Mouse (Mus musculus) CH12.LX (cell line): Measurements from ENCODE around the gene Foxa3. TPM values are rescaled to one million over a fixed set of nuclear protein-coding genes. Genes with fewer than 3 reads are reported as not detected.

ENCODE experiments used
- DNase-seq: peaks from one replicate; pipeline ENCODE4 v3.0.0-alpha.2; 2013; ENCODE audit errors: extremely low read depth
- H3K27ac ChIP-seq: 2 replicates; pipeline ENCODE4 v1.5.1; 2012; ENCODE audit warnings: low read depth, mild to moderate bottlenecking, control low read depth, moderate library complexity; ENCODE audit not compliant: insufficient read depth
- H3K27me3 ChIP-seq: replicated peaks from 2 replicates; pipeline ENCODE3; 2012; ENCODE audit warnings: inconsistent platforms
- H3K36me3 ChIP-seq, 2 experiments: replicated peaks in 1 of 2; 2 replicates each; pipeline versions ENCODE3 to v1.6.1; 2012; ENCODE audit warnings: inconsistent platforms in 1 of 2, low read length in 1 of 2, mild to moderate bottlenecking in 1 of 2, mixed read lengths in 1 of 2, moderate library complexity in 1 of 2; ENCODE audit not compliant: control insufficient read depth in 1 of 2, insufficient read depth in 1 of 2
- H3K4me1 ChIP-seq, 2 experiments: 2 replicates each; pipeline ENCODE4 v1.6.1; 2012; ENCODE audit warnings: inconsistent platforms in 1 of 2, moderate library complexity in 1 of 2; ENCODE audit not compliant: insufficient read depth in 2 of 2, control insufficient read depth in 1 of 2
- H3K4me2 ChIP-seq: 2 replicates; pipeline ENCODE4 v1.6.1; 2012; ENCODE audit warnings: low read depth, mild to moderate bottlenecking, control low read depth; ENCODE audit not compliant: poor library complexity, insufficient read depth, severe bottlenecking
- H3K4me3 ChIP-seq, 3 experiments: fragments of 150-350 bp in 1 of 3; sonication (generic) in 1 of 3; replicated peaks in 1 of 3; 2 replicates each; pipeline versions ENCODE3 to v1.5.1; 2011 to 2012; ENCODE audit warnings: low read depth in 2 of 3, low read length in 2 of 3, mild to moderate bottlenecking in 2 of 3, moderate library complexity in 2 of 3, control low read depth in 1 of 3, improper control_type of control experiment in 1 of 3, inconsistent platforms in 1 of 3, mixed read lengths in 1 of 3; ENCODE audit not compliant: poor library complexity in 1 of 3
- H3K79me2 ChIP-seq: replicated peaks from 2 replicates; pipeline ENCODE4 v1.6.1; 2012; ENCODE audit warnings: mild to moderate bottlenecking, moderate library complexity; ENCODE audit not compliant: control insufficient read depth, poor library complexity, insufficient read depth, severe bottlenecking; ENCODE audit errors: extremely low read depth
- H3K9ac ChIP-seq: 2 replicates; pipeline ENCODE4 v1.6.1; 2012; ENCODE audit warnings: low read depth, mild to moderate bottlenecking, control low read depth, moderate library complexity; ENCODE audit not compliant: insufficient read depth
- H3K9me3 ChIP-seq: replicated peaks from 2 replicates; pipeline ENCODE3; 2012; ENCODE audit warnings: low read length, inconsistent platforms, mixed read lengths
- BHLHE40 ChIP-seq: IDR thresholded peaks from 2 replicates; pipeline ENCODE4 v1.6.1; 2011; ENCODE audit warnings: mild to moderate bottlenecking, low read depth, low read length, improper control_type of control experiment
- CHD1 ChIP-seq: IDR thresholded peaks from 2 replicates; pipeline ENCODE4 v1.6.1; 2012; ENCODE audit warnings: low read depth, low read length, improper control_type of control experiment, inconsistent platforms
- CTCF ChIP-seq, 2 experiments: IDR thresholded peaks in 1 of 2; conservative IDR thresholded peaks in 1 of 2; 2 replicates each; pipeline ENCODE4 v1.5.1; 2011 to 2012; ENCODE audit warnings: low read depth in 2 of 2, low read length in 2 of 2, improper control_type of control experiment in 1 of 2, inconsistent platforms in 1 of 2, mild to moderate bottlenecking in 1 of 2, moderate library complexity in 1 of 2
- E2F4 ChIP-seq: IDR thresholded peaks from 2 replicates; pipeline ENCODE4 v1.6.1; 2011; ENCODE audit warnings: low read depth, low read length, improper control_type of control experiment; ENCODE audit not compliant: insufficient replicate concordance
- ELF1 ChIP-seq: IDR thresholded peaks from 2 replicates; pipeline ENCODE4 v1.6.1; 2014; ENCODE audit warnings: low read depth, mild to moderate bottlenecking, inconsistent platforms, low read length, improper control_type of control experiment
- ETS1 ChIP-seq: conservative IDR thresholded peaks from 2 replicates; pipeline ENCODE4 v1.6.1; 2012; ENCODE audit warnings: low read depth, mild to moderate bottlenecking, inconsistent platforms, low read length, improper control_type of control experiment, moderate library complexity
- HCFC1 ChIP-seq: IDR thresholded peaks from 2 replicates; pipeline ENCODE4 v1.6.1; 2012; ENCODE audit warnings: low read depth, mild to moderate bottlenecking, inconsistent platforms, low read length, improper control_type of control experiment
- IRF4 ChIP-seq: IDR thresholded peaks from 2 replicates; pipeline ENCODE4 v1.6.1; 2014; ENCODE audit warnings: low read depth, mild to moderate bottlenecking, inconsistent platforms, low read length, improper control_type of control experiment
- JUN ChIP-seq: IDR thresholded peaks from 2 replicates; pipeline ENCODE4 v1.6.1; 2011; ENCODE audit warnings: low read depth, mild to moderate bottlenecking, low read length, improper control_type of control experiment, moderate library complexity; ENCODE audit not compliant: insufficient read depth
- JUND ChIP-seq: conservative IDR thresholded peaks from 2 replicates; pipeline ENCODE4 v1.6.1; 2011; ENCODE audit warnings: low read depth, low read length, improper control_type of control experiment
- MAZ ChIP-seq: IDR thresholded peaks from 2 replicates; pipeline ENCODE4 v1.6.1; 2012; ENCODE audit warnings: low read depth, mild to moderate bottlenecking, inconsistent platforms, low read length, improper control_type of control experiment, moderate library complexity
- MYC ChIP-seq: IDR thresholded peaks from 2 replicates; pipeline ENCODE4 v1.6.1; 2011; ENCODE audit warnings: low read depth, mild to moderate bottlenecking, improper control_type of control experiment, low read length
- NELFE ChIP-seq: IDR thresholded peaks from 2 replicates; pipeline ENCODE4 v1.6.1; 2011; ENCODE audit warnings: low read depth, low read length, improper control_type of control experiment
- POLR2AphosphoS2 ChIP-seq: IDR thresholded peaks from 2 replicates; pipeline ENCODE4 v1.6.1; 2011; ENCODE audit warnings: low read depth, low read length, improper control_type of control experiment
- RAD21 ChIP-seq: IDR thresholded peaks from 2 replicates; pipeline ENCODE4 v1.6.1; 2011; ENCODE audit warnings: low read depth, mild to moderate bottlenecking, low read length, improper control_type of control experiment, moderate library complexity
- RCOR1 ChIP-seq: conservative IDR thresholded peaks from 2 replicates; pipeline ENCODE4 v1.6.1; 2012; ENCODE audit warnings: low read depth, mild to moderate bottlenecking, inconsistent platforms, low read length, improper control_type of control experiment
- SIN3A ChIP-seq: IDR thresholded peaks from 2 replicates; pipeline ENCODE4 v1.6.1; 2012; ENCODE audit warnings: low read length, improper control_type of control experiment, inconsistent platforms
- SMC3 ChIP-seq: IDR thresholded peaks from 2 replicates; pipeline ENCODE4 v1.6.1; 2011; ENCODE audit warnings: low read depth, low read length, improper control_type of control experiment
- TBP ChIP-seq: conservative IDR thresholded peaks from 2 replicates; pipeline ENCODE4 v1.6.1; 2011; ENCODE audit warnings: low read depth, low read length, improper control_type of control experiment
- TCF12 ChIP-seq: IDR thresholded peaks from 2 replicates; pipeline ENCODE4 v1.6.1; 2014; ENCODE audit warnings: low read depth, mild to moderate bottlenecking, inconsistent platforms, low read length, improper control_type of control experiment
- UBTF ChIP-seq: IDR thresholded peaks from 2 replicates; pipeline ENCODE4 v1.6.1; 2012; ENCODE audit warnings: low read depth, mild to moderate bottlenecking, inconsistent platforms, low read length, improper control_type of control experiment, moderate library complexity
- USF2 ChIP-seq: conservative IDR thresholded peaks from 2 replicates; pipeline ENCODE4 v1.6.1; 2011; ENCODE audit warnings: low read depth, low read length, improper control_type of control experiment
- ZMIZ1 ChIP-seq: IDR thresholded peaks from 2 replicates; pipeline ENCODE4 v1.6.1; 2012; ENCODE audit warnings: low read depth, mild to moderate bottlenecking, inconsistent platforms, low read length, improper control_type of control experiment
- ZNF384 ChIP-seq: IDR thresholded peaks from 2 replicates; pipeline ENCODE4 v1.6.1; 2012; ENCODE audit warnings: low read depth, low read length, improper control_type of control experiment, inconsistent platforms
- dilution Hi-C: fragments of 300-500 bp; cut with MboI; formaldehyde crosslinking; loops from 2 replicates; pipeline ENCODE4 v1.14.3; 2020; ENCODE audit warnings: low sequenced_read_pairs; ENCODE audit not compliant: extremely low pct_unique_long_range_greater_than_20kb, extremely low pct_ligation_motif_present
- in situ Hi-C: fragments of 300-500 bp; cut with MboI; formaldehyde crosslinking; loops from 3 replicates; pipeline ENCODE4 v1.14.3; 2019; ENCODE audit warnings: low sequenced_read_pairs, low pct_ligation_motif_present, low pct_unique_long_range_greater_than_20kb, mixed read lengths
- polyA plus RNA-seq: library from polyadenylated mRNA; unstranded; fragments of >175 nt; gene quantifications from 2 replicates; pipeline ENCODE4 v1.2.1, GENCODE M21; 2012; ENCODE audit warnings: low read depth; ENCODE audit not compliant: insufficient read length
- total RNA-seq, 2 experiments: library from RNA; depleted of rRNA; stranded (reverse); fragments of 300-350 nt in 1 of 2; fragments of >200 nt in 1 of 2; gene quantifications; 2 replicates each; pipeline ENCODE4 v1.2.3; 2012 to 2014

Foxa3 gene
- total and polyA plus RNA-seq, 3 experiments, result 0.08 TPM; not detected in 2

DNA sequence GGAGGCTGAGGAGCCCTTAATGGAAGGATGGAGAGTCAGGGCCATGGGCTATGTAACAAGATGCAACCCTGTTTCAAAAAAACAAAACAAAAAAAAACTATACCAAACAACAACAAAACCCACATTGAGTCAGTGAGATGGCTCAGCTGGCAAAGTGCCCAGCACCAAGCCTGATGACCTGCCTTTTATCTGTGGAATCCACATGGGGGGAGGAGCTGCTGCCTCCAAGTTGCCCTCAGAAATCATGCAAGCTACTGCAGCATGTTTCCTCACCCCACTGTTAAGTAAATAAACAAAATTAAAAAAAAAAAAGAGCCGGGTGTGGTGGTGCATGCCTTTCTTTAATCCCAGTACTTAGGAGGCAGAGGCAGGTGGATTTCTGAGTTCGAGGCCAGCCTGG is 36.8 kb downstream of the Foxa3 start (continued):
- no peak for TF ChIP-seq RCOR1

DNA sequence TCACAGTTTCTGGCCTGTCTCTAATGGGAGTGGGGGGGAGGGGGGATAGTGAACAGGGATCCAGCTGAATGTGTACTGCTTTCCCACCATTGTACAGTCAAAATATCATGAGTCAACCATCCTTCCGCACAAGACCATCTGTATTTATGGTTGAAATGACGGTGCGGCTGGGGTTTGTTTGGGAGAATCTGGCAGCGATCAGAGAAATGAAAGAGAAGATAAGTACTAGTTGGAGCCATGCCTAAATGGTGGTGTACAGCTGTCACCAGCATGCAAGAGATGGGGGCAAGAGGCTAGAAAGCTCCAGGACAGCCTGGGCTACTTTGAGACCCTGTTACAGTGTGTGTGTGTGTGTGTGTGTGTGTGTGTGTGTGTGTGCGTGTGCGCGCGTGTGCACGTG is 45.0 kb downstream of the Foxa3 start:
- Histone ChIP-seq H3K9ac (no peak overlapping the region), H3K4me3 (no peak overlapping the region), H3K36me3 (no peaks in the 10 kb centered on the region), H3K4me2 (no peak overlapping the region), H3K79me2 (no peaks in the 10 kb centered on the region), H3K4me1 (no peaks in the 10 kb centered on the region), H3K27me3 (peaks cover 85% of the 10 kb centered on the region), H3K27ac (no peak overlapping the region), H3K9me3 (no peaks in the 10 kb centered on the region)
- dilution Hi-C loops (no loop called here), in situ Hi-C loops (loop anchor here (10.0 kb wide), 1 partner anchor 64 kb away; the partner anchor contains the start of gene Ccdc61)
- TF ChIP-seq CHD1 (no peak), POLR2AphosphoS2 (no peak), E2F4 (no peak), SMC3 (no peak), JUND (no peak), BHLHE40 (no peak), IRF4 (no peak), HCFC1 (no peak), MYC (no peak), ZMIZ1 (no peak), JUN (no peak), NELFE (no peak), RAD21 (no peak), TCF12 (no peak), ELF1 (no peak), UBTF (no peak)
- no peak for DNase-seq

DNA sequence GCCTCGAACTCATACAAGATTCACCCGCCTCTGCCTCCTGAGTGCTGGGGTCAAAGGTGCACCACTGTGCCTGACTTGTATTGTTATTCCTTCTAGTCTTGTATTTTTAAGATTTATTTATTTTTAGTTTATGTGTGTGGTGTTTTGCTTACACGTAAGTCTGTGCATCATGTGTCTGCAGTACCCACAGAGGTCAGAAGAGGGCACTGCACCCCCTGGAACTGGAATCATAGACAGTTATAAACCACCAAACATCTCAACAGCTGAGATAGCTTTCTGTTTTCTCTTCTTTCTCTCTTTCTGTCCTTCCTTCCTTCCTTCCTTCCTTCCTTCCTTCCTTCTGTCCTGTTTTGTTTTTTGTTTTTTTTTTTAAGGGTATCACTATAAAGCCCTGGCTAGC is 52.4 kb downstream of the Foxa3 start:
- H3K27me3 ChIP-seq, result peaks cover 77% of the 10 kb centered on the region
- DNase-seq, result peak; percentile 23
- in situ Hi-C loops, result loop anchor here (10.0 kb wide), 1 partner anchor 56 kb away; the partner anchor contains the start of gene Ccdc61

More for the DNA sequence above, 52.4 kb downstream of the Foxa3 start:
- dilution Hi-C loops, result no loop called here
- H3K4me2 ChIP-seq, result no peak overlapping the region
- H3K9ac ChIP-seq, result no peak overlapping the region
- H3K4me3 ChIP-seq, result no peak overlapping the region
- no peaks in the 10 kb centered on the region for H3K79me2 ChIP-seq
- peaks cover 0 to 4% of the 10 kb centered on the region in 2 experiments; a peak in 2 of 4 replicates for H3K4me1 ChIP-seq
- TF ChIP-seq RAD21, result peak; percentile 32
- no peak for TF ChIP-seq BHLHE40
- no peak for TF ChIP-seq CHD1
- no peak for TF ChIP-seq UBTF
- no peak for TF ChIP-seq MAZ
- TF ChIP-seq CTCF (conservative IDR thresholded peaks at IDR 0.05 in 1 of 2, IDR thresholded peaks at IDR 0.05 in 1 of 2; ENCODE audit: low read depth in 2 of 2, low read length in 2 of 2), result peak; percentile 17 to 45; a peak in 2 of 4 replicates
- no peak for TF ChIP-seq USF2
- TF ChIP-seq ZNF384, result no peak
- no peak for TF ChIP-seq ELF1
- no peak for TF ChIP-seq SIN3A
- TF ChIP-seq ETS1, result no peak
- TF ChIP-seq TBP, result no peak
- H3K9me3 ChIP-seq, result peaks cover 6% of the 10 kb centered on the region
- no peak overlapping the region for H3K27ac ChIP-seq
- H3K36me3 ChIP-seq, result no peaks in the 10 kb centered on the region
